In genomic region chr6:115957681-115958080, GRCm38 (mm10) we compare ENCODE assay signal across 13 mouse cellular contexts. TPM values are rescaled to one million over a fixed set of nuclear protein-coding genes. Genes with fewer than 3 reads are reported as not detected.
DNase-seq lines count a peak whose midpoint lies in the region; ATAC-seq lines count a peak whose summit lies in the region.
"Had no signal": no experiment of that assay in that cellular context is flagged by ENCODE, and none has a peak within 500 bp of the region (broad histone marks: within the 10 kb centered on the region; RNA-seq: fewer than 3 reads in every experiment).

No protein-coding gene starts in this region.

- no peaks in the 10 kb centered on the region for H3K27me3 ChIP-seq in hindbrain, embryonic 11.5 days (ENCODE audit: control insufficient read depth, insufficient read depth, low read length)
- H3K27me3 ChIP-seq in hindbrain, embryonic 14.5 days (ENCODE audit: control insufficient read depth, insufficient read depth, low read length), result no peaks in the 10 kb centered on the region
- H3K27me3 ChIP-seq in embryonic facial prominence, embryonic 10.5 days (replicated peaks; ENCODE audit: low read depth, poor library complexity, severe bottlenecking), result 0 out of 2 replicates have a peak, but pooled peaks cover 6% of the 10 kb centered on the region
- H3K27me3 ChIP-seq in intestine, embryonic 15.5 days (replicated peaks), result no peaks in the 10 kb centered on the region
- no peaks in the 10 kb centered on the region; the same call in 1 of the 2 replicates for H3K27me3 ChIP-seq in liver, embryonic 12.5 days (replicated peaks)
- H3K27me3 ChIP-seq: hindbrain, embryonic 15.5 days; liver, embryonic 13.5 days; midbrain, embryonic 15.5 days; Patski had no signal

- H3K9me3 ChIP-seq in hindbrain, embryonic 11.5 days (ENCODE audit: control insufficient read depth, low read length), result no peaks in the 10 kb centered on the region
- no peaks in the 10 kb centered on the region for H3K9me3 ChIP-seq in hindbrain, embryonic 14.5 days (ENCODE audit: control insufficient read depth, low read length)
- no peaks in the 10 kb centered on the region for H3K9me3 ChIP-seq in embryonic facial prominence, embryonic 10.5 days
- H3K9me3 ChIP-seq in intestine, embryonic 15.5 days, result no peaks in the 10 kb centered on the region
- H3K9me3 ChIP-seq in liver, embryonic 12.5 days (replicated peaks), result no peaks in the 10 kb centered on the region
- H3K9me3 ChIP-seq: hindbrain, embryonic 15.5 days; liver, embryonic 13.5 days; midbrain, embryonic 15.5 days had no signal

- no peak overlapping the region for H3K9ac ChIP-seq in hindbrain, embryonic 11.5 days (ENCODE audit: low read depth, low read length)
- no peak overlapping the region for H3K9ac ChIP-seq in hindbrain, embryonic 14.5 days
- no peak overlapping the region for H3K9ac ChIP-seq in intestine, embryonic 15.5 days
- H3K9ac ChIP-seq in liver, embryonic 12.5 days, result no peak overlapping the region
- H3K9ac ChIP-seq: hindbrain, embryonic 15.5 days; liver, embryonic 13.5 days; midbrain, embryonic 15.5 days had no signal

- 33% methylated on average over 6 of the region's 6 CpGs for WGBS in hindbrain, embryonic 11.5 days
- WGBS in hindbrain, embryonic 14.5 days, result 32% methylated on average over 5 of the region's 6 CpGs
- WGBS in embryonic facial prominence, embryonic 10.5 days, result 27% methylated on average over 6 of the region's 6 CpGs
- 47% methylated on average over 6 of the region's 6 CpGs for WGBS in intestine, embryonic 15.5 days
- 51% methylated on average over 6 of the region's 6 CpGs for WGBS in liver, embryonic 12.5 days (ENCODE audit: insufficient replicate concordance)

- H3K27ac ChIP-seq in hindbrain, embryonic 11.5 days (ENCODE audit: low read depth, low read length), result no peak overlapping the region
- no peak overlapping the region for H3K27ac ChIP-seq in hindbrain, embryonic 14.5 days
- peak overlapping the region; percentile 83 for H3K27ac ChIP-seq in embryonic facial prominence, embryonic 10.5 days (replicated peaks)
- peak overlapping the region; percentile 33; the same call in 1 of the 2 replicates for H3K27ac ChIP-seq in intestine, embryonic 15.5 days
- H3K27ac ChIP-seq in liver, embryonic 12.5 days, result no peak overlapping the region
- H3K27ac ChIP-seq: hindbrain, embryonic 15.5 days; liver, embryonic 13.5 days; midbrain, embryonic 15.5 days had no signal

- peaks cover 4% of the 10 kb centered on the region for H3K4me1 ChIP-seq in hindbrain, embryonic 11.5 days (replicated peaks; ENCODE audit: control insufficient read depth, insufficient read depth, low read length)
- H3K4me1 ChIP-seq in hindbrain, embryonic 14.5 days (replicated peaks; ENCODE audit: control insufficient read depth, insufficient read depth, low read length), result peaks cover 13% of the 10 kb centered on the region; the same call in 1 of the 2 replicates
- peaks cover 75% of the 10 kb centered on the region for H3K4me1 ChIP-seq in embryonic facial prominence, embryonic 10.5 days
- peaks cover 39% of the 10 kb centered on the region for H3K4me1 ChIP-seq in intestine, embryonic 15.5 days (replicated peaks)
- peaks cover 21% of the 10 kb centered on the region; the same call in 1 of the 2 replicates for H3K4me1 ChIP-seq in liver, embryonic 12.5 days

- ATAC-seq in hindbrain, embryonic 11.5 days (ENCODE audit: low FRiP score), result 0 out of 2 replicates have a peak, but pooled peaks have one; percentile 14
- ATAC-seq in hindbrain, embryonic 14.5 days (ENCODE audit: low FRiP score), result no peak
- no peak for ATAC-seq in intestine, embryonic 15.5 days
- no peak for ATAC-seq in activated CD4-positive, CD25-positive, alpha-beta regulatory T cell, adult 4 months
- no peak for ATAC-seq in liver, embryonic 12.5 days
- ATAC-seq: midbrain, embryonic 15.5 days; Patski had no signal

- peak; percentile 50 to 61 for DNase-seq in cerebellum, postnatal 10 days
- DNase-seq in cerebellum, adult 18-20 months, result no peak
- DNase-seq in hindbrain, embryonic 11.5 days (ENCODE audit: low spot score), result no peak
- no peak for DNase-seq in hindbrain, embryonic 14.5 days (ENCODE audit: low spot score)
- peak; percentile 62 for DNase-seq in embryonic facial prominence, embryonic 10.5 days (ENCODE audit: low spot score)
- DNase-seq: liver, embryonic 13.5 days had no signal

- no peak overlapping the region for H3K4me2 ChIP-seq in hindbrain, embryonic 11.5 days (replicated peaks; ENCODE audit: low read depth, low read length)
- H3K4me2 ChIP-seq in hindbrain, embryonic 14.5 days (replicated peaks), result no peak overlapping the region
- no peak overlapping the region for H3K4me2 ChIP-seq in intestine, embryonic 15.5 days (replicated peaks)
- no peak overlapping the region for H3K4me2 ChIP-seq in liver, embryonic 12.5 days
- H3K4me2 ChIP-seq: hindbrain, embryonic 15.5 days; liver, embryonic 13.5 days; midbrain, embryonic 15.5 days had no signal

- no peak overlapping the region for H3K4me3 ChIP-seq in hindbrain, embryonic 11.5 days (ENCODE audit: low read depth, low read length)
- no peak overlapping the region for H3K4me3 ChIP-seq in hindbrain, embryonic 14.5 days (replicated peaks; ENCODE audit: low read length)
- 0 out of 2 replicates have a peak overlapping the region, but pooled peaks have one; percentile 17 for H3K4me3 ChIP-seq in embryonic facial prominence, embryonic 10.5 days
- no peak overlapping the region for H3K4me3 ChIP-seq in intestine, embryonic 15.5 days (replicated peaks)
- H3K4me3 ChIP-seq in liver, embryonic 12.5 days, result no peak overlapping the region
- H3K4me3 ChIP-seq: hindbrain, embryonic 15.5 days; liver, embryonic 13.5 days; midbrain, embryonic 15.5 days had no signal

- H3K36me3 ChIP-seq in hindbrain, embryonic 11.5 days (ENCODE audit: control insufficient read depth, insufficient read depth, low read length), result no peaks in the 10 kb centered on the region
- no peaks in the 10 kb centered on the region for H3K36me3 ChIP-seq in hindbrain, embryonic 14.5 days (replicated peaks; ENCODE audit: control insufficient read depth, insufficient read depth)
- H3K36me3 ChIP-seq in embryonic facial prominence, embryonic 10.5 days (replicated peaks), result peaks cover 16% of the 10 kb centered on the region
- peaks cover 3% of the 10 kb centered on the region; the same call in 1 of the 2 replicates for H3K36me3 ChIP-seq in intestine, embryonic 15.5 days
- peaks cover 13% of the 10 kb centered on the region for H3K36me3 ChIP-seq in liver, embryonic 12.5 days
- H3K36me3 ChIP-seq: hindbrain, embryonic 15.5 days; liver, embryonic 13.5 days; midbrain, embryonic 15.5 days had no signal

RNA-seq across cellular contexts. Expression of gene H1foo, which starts 12.9 kb away (rescaled TPM):
- polyA plus RNA-seq in hindbrain, embryonic 11.5 days (2014; fragmentation: Nextera tagmentation; extraction: Ambion mirVana), result not detected in 2 replicates
- not detected in 2 replicates for polyA plus RNA-seq in hindbrain, embryonic 14.5 days (2014; fragmentation: Nextera tagmentation; extraction: Ambion mirVana)
- not detected in 2 replicates for polyA plus RNA-seq in embryonic facial prominence, embryonic 10.5 days (2016; fragmentation: Nextera tagmentation; extraction: Ambion mirVana)
- not detected in 2 replicates for polyA plus RNA-seq in intestine, embryonic 15.5 days (2015; fragmentation: Nextera tagmentation; extraction: Ambion mirVana)
- polyA plus RNA-seq in activated CD4-positive, CD25-positive, alpha-beta regulatory T cell, adult 4 months (2017; shearing (Covaris generic)), result under 1 TPM in 1 of 2 experiments, not detected in 1; 0.52 TPM
- polyA plus RNA-seq in liver, embryonic 12.5 days (2016; fragmentation: Nextera tagmentation; extraction: Ambion mirVana), result not detected in 2 replicates
- polyA plus RNA-seq: hindbrain, embryonic 15.5 days; liver, embryonic 13.5 days; midbrain, embryonic 15.5 days; Patski; testis, adult 2 months had no signal

RNA-seq across cellular contexts. Expression of gene Rho, which starts 26.1 kb away (rescaled TPM):
- polyA plus RNA-seq in hindbrain, embryonic 11.5 days (2014; fragmentation: Nextera tagmentation; extraction: Ambion mirVana), result 0.22 and 0.39 TPM in 2 replicates
- 0.08 and 0.53 TPM in 2 replicates for polyA plus RNA-seq in hindbrain, embryonic 14.5 days (2014; fragmentation: Nextera tagmentation; extraction: Ambion mirVana)
- 0.33 and 0.51 TPM in 2 replicates for polyA plus RNA-seq in embryonic facial prominence, embryonic 10.5 days (2016; fragmentation: Nextera tagmentation; extraction: Ambion mirVana)
- 0.05 TPM in 1 of 2 replicates, not detected in the other for polyA plus RNA-seq in intestine, embryonic 15.5 days (2015; fragmentation: Nextera tagmentation; extraction: Ambion mirVana)
- not detected for polyA plus RNA-seq in activated CD4-positive, CD25-positive, alpha-beta regulatory T cell, adult 4 months (2017; shearing (Covaris generic))
- not detected in 2 replicates for polyA plus RNA-seq in liver, embryonic 12.5 days (2016; fragmentation: Nextera tagmentation; extraction: Ambion mirVana)
- polyA plus RNA-seq: liver, embryonic 13.5 days had no signal

RNA-seq across cellular contexts. Expression of gene Plxnd1, which starts 37.1 kb away (rescaled TPM):
- polyA plus RNA-seq in hindbrain, embryonic 11.5 days (2014; fragmentation: Nextera tagmentation; extraction: Ambion mirVana), result 17.5 and 18.8 TPM in 2 replicates
- polyA plus RNA-seq in hindbrain, embryonic 14.5 days (2014; fragmentation: Nextera tagmentation; extraction: Ambion mirVana), result 11.6 and 14.7 TPM in 2 replicates
- 26.8 and 28.1 TPM in 2 replicates for polyA plus RNA-seq in embryonic facial prominence, embryonic 10.5 days (2016; fragmentation: Nextera tagmentation; extraction: Ambion mirVana)
- polyA plus RNA-seq in intestine, embryonic 15.5 days (2015; fragmentation: Nextera tagmentation; extraction: Ambion mirVana), result 26.6 and 28.9 TPM in 2 replicates
- 10 to 100 TPM; 10.6 to 10.8 TPM for polyA plus RNA-seq in activated CD4-positive, CD25-positive, alpha-beta regulatory T cell, adult 4 months (2017; shearing (Covaris generic))
- 16.2 TPM in 2 replicates for polyA plus RNA-seq in liver, embryonic 12.5 days (2016; fragmentation: Nextera tagmentation; extraction: Ambion mirVana)

Comparison
In these comparisons a context has a peak if more than half of its experiments do, and no peak if none do; other contexts are left out.
1. DNase-seq: peak in cerebellum, postnatal 10 days (2 of 2) and embryonic facial prominence, embryonic 10.5 days (single experiment); none in cerebellum, adult 18-20 months (0 of 2), hindbrain, embryonic 11.5 days (single experiment) and hindbrain, embryonic 14.5 days (single experiment).
2. H3K27ac ChIP-seq: peak in embryonic facial prominence, embryonic 10.5 days (single experiment) and intestine, embryonic 15.5 days (single experiment); none in hindbrain, embryonic 11.5 days (single experiment), hindbrain, embryonic 14.5 days (single experiment) and liver, embryonic 12.5 days (single experiment).